Mouse (Mus musculus) lung, embryonic 14.5 days (tissue): ENCODE data around the gene Wdr73. TPM values are rescaled to one million over a fixed set of nuclear protein-coding genes. Genes with fewer than 3 reads are reported as not detected.
A peak's percentile ranks its signal among the peaks of the same experiment; 100 is the strongest.

Source experiments
- ATAC-seq: fragments of 200-750 bp; cut with Nextera tagmentation; 2 replicates; pipeline ENCODE4 v1.8.0; 2017; ENCODE audit warnings: mild to moderate bottlenecking, moderate TSS enrichment, moderate library complexity; ENCODE audit not compliant: insufficient read depth
- DNase-seq: peaks from one replicate; pipeline ENCODE4 v3.0.0-alpha.2; 2015
- H3K27ac ChIP-seq: fragments of 300-500 bp; sonication (generic); 2 replicates; pipeline ENCODE4 v1.5.1; 2014; ENCODE audit warnings: low read depth, mild to moderate bottlenecking, moderate library complexity
- H3K27me3 ChIP-seq: fragments of 300-500 bp; sonication (generic); 2 replicates; pipeline ENCODE4 v1.6.1; 2014; ENCODE audit warnings: low read length, control low read depth; ENCODE audit not compliant: insufficient read depth
- H3K36me3 ChIP-seq: fragments of 300-500 bp; sonication (generic); 2 replicates; pipeline ENCODE4 v1.6.1; 2014; ENCODE audit warnings: control low read depth; ENCODE audit not compliant: insufficient read depth
- H3K4me1 ChIP-seq: fragments of 300-500 bp; sonication (generic); 2 replicates; pipeline ENCODE4 v1.6.1; 2014; ENCODE audit warnings: antibody characterized with exemption, control low read depth; ENCODE audit not compliant: insufficient read depth
- H3K4me2 ChIP-seq: fragments of 300-500 bp; sonication (generic); 2 replicates; pipeline ENCODE4 v1.6.1; 2014; ENCODE audit warnings: mild to moderate bottlenecking
- H3K4me3 ChIP-seq: fragments of 300-500 bp; sonication (generic); 2 replicates; pipeline ENCODE4 v1.5.1; 2014; ENCODE audit warnings: low read depth, low read length
- H3K9ac ChIP-seq: fragments of 300-500 bp; sonication (generic); 2 replicates; pipeline ENCODE4 v1.6.1; 2014
- H3K9me3 ChIP-seq: fragments of 300-500 bp; sonication (generic); 2 replicates; pipeline ENCODE4 v1.6.1; 2016; ENCODE audit warnings: low read depth, low read length, control low read depth
- CTCF ChIP-seq: IDR thresholded peaks from 2 replicates; pipeline ENCODE4 v1.5.1; 2016; ENCODE audit warnings: antibody characterized with exemption, low read depth
- WGBS: fragments of 180-500 bp; shearing (Covaris S2); extraction: QIAGEN DNeasy Blood & Tissue Kit; methylation state at CpG from one replicate; pipeline ENCODE4 v1.1.7; 2014; 5-methylcytosine and 5-hydroxymethylcytosine counted together
- polyA plus RNA-seq: library from polyadenylated mRNA; unstranded; fragments of >200 nt; fragmentation: Nextera tagmentation; extraction: Ambion mirVana; gene quantifications from 2 replicates; pipeline ENCODE4 v1.2.1, GENCODE M21; 2014

Gene Wdr73
- polyA plus RNA-seq, 1 experiment from 2014 or later, result 29.0 TPM

- H3K27me3 ChIP-seq, result no peaks in the 10 kb centered on the region
- H3K4me2 ChIP-seq, result peak overlapping the region; percentile 39
- no peak overlapping the region for H3K9ac ChIP-seq
- DNase-seq (peak; percentile 85), ATAC-seq (peak; percentile 87)
- no peaks in the 10 kb centered on the region for H3K36me3 ChIP-seq
- no peaks in the 10 kb centered on the region for H3K4me1 ChIP-seq
- peak; percentile 72 for TF ChIP-seq CTCF
- H3K27ac ChIP-seq, result no peak overlapping the region
- H3K4me3 ChIP-seq, result 0 out of 2 replicates have a peak overlapping the region, but pooled peaks have one; percentile 1
- H3K9me3 ChIP-seq, result no peaks in the 10 kb centered on the region
- WGBS, result 22% methylated on average over 14 of the region's 14 CpGs
Measured at GRCm38 (mm10) chr7:80882830-80883505, 18.1 kb downstream of the Wdr73 start.

- ATAC-seq, result no peak
- peaks cover 62% of the 10 kb centered on the region for H3K36me3 ChIP-seq
- no peak overlapping the region for H3K4me2 ChIP-seq
- no peaks in the 10 kb centered on the region for H3K27me3 ChIP-seq
- H3K9ac ChIP-seq, result no peak overlapping the region
- peak; percentile 18 for DNase-seq
- 57% methylated on average over 37 of the region's 37 CpGs for WGBS
- no peak overlapping the region for H3K27ac ChIP-seq
- no peaks in the 10 kb centered on the region for H3K9me3 ChIP-seq
- no peaks in the 10 kb centered on the region for H3K4me1 ChIP-seq
- H3K4me3 ChIP-seq, result no peak overlapping the region
- peak; percentile 50 for TF ChIP-seq CTCF
Measured at GRCm38 (mm10) chr7:80875727-80876126, 25.3 kb downstream of the Wdr73 start.

GRCm38 (mm10) chr7:80873631-80874030 is 27.4 kb downstream of the Wdr73 start:
- ATAC-seq, result no peak

GRCm38 (mm10) chr7:80873038-80873437 is 28.0 kb downstream of the Wdr73 start:
- 86% methylated on average over 5 of the region's 5 CpGs for WGBS
- Histone ChIP-seq H3K9me3 (no peaks in the 10 kb centered on the region), H3K27ac (no peak overlapping the region), H3K27me3 (no peaks in the 10 kb centered on the region), H3K4me1 (no peaks in the 10 kb centered on the region), H3K4me3 (no peak overlapping the region), H3K36me3 (peaks cover 89% of the 10 kb centered on the region), H3K4me2 (no peak overlapping the region), H3K9ac (no peak overlapping the region)
- ATAC-seq (no peak), DNase-seq (no peak)
- no peak for TF ChIP-seq CTCF

More at GRCm38 (mm10) chr7:80873631-80874030, 27.4 kb downstream of the Wdr73 start:
- no peak overlapping the region for H3K4me3 ChIP-seq
- no peaks in the 10 kb centered on the region for H3K4me1 ChIP-seq
- no peaks in the 10 kb centered on the region for H3K27me3 ChIP-seq
- peaks cover 83% of the 10 kb centered on the region for H3K36me3 ChIP-seq
- H3K9ac ChIP-seq, result no peak overlapping the region
- no peak overlapping the region for H3K27ac ChIP-seq
- H3K9me3 ChIP-seq, result no peaks in the 10 kb centered on the region
- no peak for TF ChIP-seq CTCF
- WGBS, result 97% methylated on average over 2 of the region's 2 CpGs
- DNase-seq, result no peak
- H3K4me2 ChIP-seq, result no peak overlapping the region

- Histone ChIP-seq H3K9me3 (no peaks in the 10 kb centered on the region), H3K27ac (no peak overlapping the region), H3K4me3 (no peak overlapping the region), H3K4me1 (peaks cover 4% of the 10 kb centered on the region; the same call in 1 of the 2 replicates), H3K4me2 (no peak overlapping the region), H3K36me3 (peaks cover 78% of the 10 kb centered on the region), H3K27me3 (no peaks in the 10 kb centered on the region), H3K9ac (no peak overlapping the region)
- ATAC-seq (no peak), DNase-seq (no peak)
- WGBS, result 93% methylated on average over 2 of the region's 2 CpGs
- no peak for TF ChIP-seq CTCF
Measured at GRCm38 (mm10) chr7:80868686-80869085, 32.4 kb downstream of the Wdr73 start.

GRCm38 (mm10) chr7:80866514-80867147 is 34.4 kb downstream of the Wdr73 start:
- no peaks in the 10 kb centered on the region for H3K9me3 ChIP-seq
- no peak overlapping the region for H3K4me3 ChIP-seq
- TF ChIP-seq CTCF, result no peak
- peak; percentile 19 for DNase-seq
- no peak overlapping the region for H3K9ac ChIP-seq
- H3K4me1 ChIP-seq, result peaks cover 10% of the 10 kb centered on the region; the same call in 1 of the 2 replicates
- 0 out of 2 replicates have a peak overlapping the region, but pooled peaks have one; percentile 21 for H3K27ac ChIP-seq
- H3K36me3 ChIP-seq, result peaks cover 71% of the 10 kb centered on the region
- no peaks in the 10 kb centered on the region for H3K27me3 ChIP-seq
- 46% methylated on average over 7 of the region's 7 CpGs for WGBS
- no peak for ATAC-seq
- H3K4me2 ChIP-seq, result peak overlapping the region; percentile 16

GRCm38 (mm10) chr7:80865521-80865920 is 35.5 kb downstream of the Wdr73 start:
- Histone ChIP-seq H3K4me3 (no peak overlapping the region), H3K4me2 (no peak overlapping the region), H3K36me3 (peaks cover 61% of the 10 kb centered on the region), H3K9ac (no peak overlapping the region), H3K4me1 (peaks cover 13% of the 10 kb centered on the region; the same call in 1 of the 2 replicates), H3K27ac (peak overlapping the region; percentile 22), H3K9me3 (no peaks in the 10 kb centered on the region), H3K27me3 (no peaks in the 10 kb centered on the region)
- DNase-seq, result no peak
- WGBS, result 80% methylated on average over 7 of the region's 7 CpGs
- TF ChIP-seq CTCF, result no peak
- ATAC-seq, result no peak
